In genomic region chr12:21177123-21177698, GRCm38 (mm10) we compare ENCODE assay signal across 19 mouse cellular contexts.
DNase-seq lines count a peak whose midpoint lies in the region; ATAC-seq lines count a peak whose summit lies in the region.
"Had no signal": no experiment of that assay in that cellular context is flagged by ENCODE, and none has a peak within 500 bp of the region (broad histone marks: within the 10 kb centered on the region; RNA-seq: fewer than 3 reads in every experiment).

No protein-coding gene starts in this region.

- H3K9ac ChIP-seq in hindbrain, embryonic 13.5 days, result no peak overlapping the region
- no peak overlapping the region for H3K9ac ChIP-seq in hindbrain, embryonic 12.5 days
- no peak overlapping the region for H3K9ac ChIP-seq in neural tube, embryonic 12.5 days
- no peak overlapping the region for H3K9ac ChIP-seq in neural tube, embryonic 14.5 days (replicated peaks; ENCODE audit: low read depth, low read length)
- H3K9ac ChIP-seq: embryonic facial prominence, embryonic 12.5 days; forebrain, embryonic 13.5 days; forebrain, embryonic 15.5 days had no signal

- no peaks in the 10 kb centered on the region for H3K27me3 ChIP-seq in hindbrain, embryonic 13.5 days
- no peaks in the 10 kb centered on the region for H3K27me3 ChIP-seq in hindbrain, embryonic 12.5 days
- H3K27me3 ChIP-seq in neural tube, embryonic 12.5 days (replicated peaks), result no peaks in the 10 kb centered on the region
- H3K27me3 ChIP-seq in neural tube, embryonic 14.5 days (ENCODE audit: control insufficient read depth, insufficient read depth, low read length), result no peaks in the 10 kb centered on the region
- H3K27me3 ChIP-seq: embryonic facial prominence, embryonic 12.5 days; forebrain, embryonic 13.5 days; forebrain, embryonic 15.5 days had no signal

- H3K9me3 ChIP-seq in hindbrain, embryonic 13.5 days, result no peaks in the 10 kb centered on the region
- no peaks in the 10 kb centered on the region for H3K9me3 ChIP-seq in hindbrain, embryonic 12.5 days (replicated peaks)
- no peaks in the 10 kb centered on the region for H3K9me3 ChIP-seq in neural tube, embryonic 12.5 days
- no peaks in the 10 kb centered on the region for H3K9me3 ChIP-seq in neural tube, embryonic 14.5 days (ENCODE audit: control insufficient read depth, low read length)
- H3K9me3 ChIP-seq: embryonic facial prominence, embryonic 10.5 days; embryonic facial prominence, embryonic 12.5 days; forebrain, embryonic 13.5 days; forebrain, embryonic 15.5 days had no signal

- H3K4me1 ChIP-seq in hindbrain, embryonic 13.5 days (replicated peaks), result peaks cover 10% of the 10 kb centered on the region
- peaks cover 4% of the 10 kb centered on the region; the same call in 1 of the 2 replicates for H3K4me1 ChIP-seq in hindbrain, embryonic 12.5 days
- peaks cover 6% of the 10 kb centered on the region; the same call in 1 of the 2 replicates for H3K4me1 ChIP-seq in neural tube, embryonic 12.5 days
- no peaks in the 10 kb centered on the region for H3K4me1 ChIP-seq in neural tube, embryonic 14.5 days (ENCODE audit: control insufficient read depth, insufficient read depth, low read length)
- H3K4me1 ChIP-seq: embryonic facial prominence, embryonic 12.5 days; forebrain, embryonic 13.5 days; forebrain, embryonic 15.5 days had no signal

- no peak for DNase-seq in neural tube, embryonic 10.5 days (ENCODE audit: extremely low spot score, low spot score)
- no peak for DNase-seq in right cerebral cortex, postnatal 4 days
- DNase-seq in heart, postnatal 36 days, result no peak
- DNase-seq: adrenal gland, adult 2 months; adrenal gland, postnatal 10 days; adrenal gland, postnatal 25 days; cerebellum, adult 11-12 months; cerebellum, adult 2 months; cerebellum, adult 9-10 months; cerebellum, postnatal 10 days; cerebellum, postnatal 25 days had no signal

- H3K27ac ChIP-seq in hindbrain, embryonic 13.5 days, result peak overlapping the region; percentile 40; the same call in 1 of the 2 replicates
- no peak overlapping the region; the same call in 1 of the 2 replicates for H3K27ac ChIP-seq in hindbrain, embryonic 12.5 days
- no peak overlapping the region for H3K27ac ChIP-seq in neural tube, embryonic 12.5 days
- no peak overlapping the region for H3K27ac ChIP-seq in neural tube, embryonic 14.5 days (ENCODE audit: low read depth, low read length)
- H3K27ac ChIP-seq: embryonic facial prominence, embryonic 10.5 days; embryonic facial prominence, embryonic 12.5 days; forebrain, embryonic 13.5 days; forebrain, embryonic 15.5 days had no signal

- intact Hi-C loops in heart, postnatal 36 days (cut with DNase I), result no loop called here

- 0 out of 2 replicates have a peak, but pooled peaks have one; percentile 38 for ATAC-seq in hindbrain, embryonic 13.5 days (ENCODE audit: low FRiP score)
- no peak for ATAC-seq in hindbrain, embryonic 12.5 days (ENCODE audit: low FRiP score)
- ATAC-seq in neural tube, embryonic 12.5 days (ENCODE audit: low FRiP score, low read depth), result peak; percentile 73
- peak; percentile 77; the same call in 1 of the 2 replicates for ATAC-seq in neural tube, embryonic 14.5 days (ENCODE audit: low read depth)
- ATAC-seq: forebrain, embryonic 13.5 days; forebrain, embryonic 15.5 days had no signal

- H3K36me3 ChIP-seq in hindbrain, embryonic 13.5 days, result peaks cover 3% of the 10 kb centered on the region
- H3K36me3 ChIP-seq in hindbrain, embryonic 12.5 days, result no peaks in the 10 kb centered on the region; the same call in 1 of the 2 replicates
- H3K36me3 ChIP-seq in neural tube, embryonic 12.5 days, result no peaks in the 10 kb centered on the region
- H3K36me3 ChIP-seq in neural tube, embryonic 14.5 days (ENCODE audit: control insufficient read depth, insufficient read depth, low read length), result peaks cover 3% of the 10 kb centered on the region; the same call in 1 of the 2 replicates
- H3K36me3 ChIP-seq: embryonic facial prominence, embryonic 12.5 days had no signal

- no peak overlapping the region for H3K4me3 ChIP-seq in hindbrain, embryonic 13.5 days
- H3K4me3 ChIP-seq in hindbrain, embryonic 12.5 days, result no peak overlapping the region
- no peak overlapping the region for H3K4me3 ChIP-seq in neural tube, embryonic 12.5 days
- H3K4me3 ChIP-seq in neural tube, embryonic 14.5 days (ENCODE audit: low read depth, low read length), result no peak overlapping the region
- H3K4me3 ChIP-seq: embryonic facial prominence, embryonic 10.5 days; embryonic facial prominence, embryonic 12.5 days; forebrain, embryonic 13.5 days; forebrain, embryonic 15.5 days had no signal

- H3K4me2 ChIP-seq in hindbrain, embryonic 13.5 days, result no peak overlapping the region
- H3K4me2 ChIP-seq in hindbrain, embryonic 12.5 days (replicated peaks), result no peak overlapping the region
- no peak overlapping the region for H3K4me2 ChIP-seq in neural tube, embryonic 12.5 days (replicated peaks)
- H3K4me2 ChIP-seq in neural tube, embryonic 14.5 days (ENCODE audit: low read depth, low read length), result no peak overlapping the region
- H3K4me2 ChIP-seq: embryonic facial prominence, embryonic 12.5 days; forebrain, embryonic 13.5 days; forebrain, embryonic 15.5 days had no signal
